Mouse (Mus musculus): ENCODE measurements around the gene Vmn1r48. TPM values are rescaled to one million over a fixed set of nuclear protein-coding genes. Genes with fewer than 3 reads are reported as not detected.

The Vmn1r48 gene
- not detected for polyA plus RNA-seq (2017; shearing (Covaris generic))

GRCm38 (mm10) chr6:90036741-90037140, at the start of gene Vmn1r48:
TSS of gene Vmn1r48 (minus strand) at chr6:90036841.

GRCm38 (mm10) chr6:90078406-90078805, 41.8 kb upstream of the Vmn1r48 start, which contains the start of gene Vmn1r49:
TSS of gene Vmn1r49 (minus strand) at chr6:90078506.

GRCm38 (mm10) chr6:90015847-90016246, 20.8 kb downstream of the Vmn1r48 start, which contains the start of gene Vmn1r47:
TSS of gene Vmn1r47 (plus strand) at chr6:90016147.

Other genes with a start within 250 kb of the Vmn1r48 start
- gene Vmn1r42, start 160.4 kb downstream of the Vmn1r48 start, polyA plus RNA-seq (2017; shearing (Covaris generic)): not detected
- gene Vmn1r43, start 160.4 kb downstream of the Vmn1r48 start, polyA plus RNA-seq (2017; shearing (Covaris generic)): 0.05 TPM
- gene Vmn1r44, start 153.2 kb downstream of the Vmn1r48 start, polyA plus RNA-seq (2017; shearing (Covaris generic)): not detected
- gene Vmn1r45, start 96.2 kb downstream of the Vmn1r48 start, polyA plus RNA-seq (2017; shearing (Covaris generic)): not detected
- gene Vmn1r46, start 67.5 kb downstream of the Vmn1r48 start, polyA plus RNA-seq (2017; shearing (Covaris generic)): 0.02 TPM
- gene Vmn1r47, start 20.7 kb downstream of the Vmn1r48 start, polyA plus RNA-seq (2017; shearing (Covaris generic)): not detected
- gene Vmn1r49, start 41.7 kb upstream of the Vmn1r48 start, polyA plus RNA-seq (2017; shearing (Covaris generic)): not detected
- gene Vmn1r50, start 64.6 kb upstream of the Vmn1r48 start, polyA plus RNA-seq (2017; shearing (Covaris generic)): not detected
- gene Vmn1r51, start 85.8 kb upstream of the Vmn1r48 start, polyA plus RNA-seq (2017; shearing (Covaris generic)): not detected
- not detected for gene Vmn1r52, start 138.0 kb upstream of the Vmn1r48 start, polyA plus RNA-seq (2017; shearing (Covaris generic))
- gene V1ra8, start 166.0 kb upstream of the Vmn1r48 start, polyA plus RNA-seq (2017; shearing (Covaris generic)): not detected
- gene Vmn1r53, start 187.6 kb upstream of the Vmn1r48 start, polyA plus RNA-seq (2017; shearing (Covaris generic)): not detected
- gene Vmn1r54, start 209.5 kb upstream of the Vmn1r48 start, polyA plus RNA-seq (2017; shearing (Covaris generic)): not detected